Mouse (Mus musculus) cerebellum, adult 2 months (tissue): ENCODE measurements around the gene Cd28. TPM values are rescaled to one million over a fixed set of nuclear protein-coding genes. Genes with fewer than 3 reads are reported as not detected.

Experiments
- DNase-seq, 2 experiments: peaks; one replicate each; pipeline ENCODE4 v3.0.0; 2021
- H3K27ac ChIP-seq: fragments of 200-500 bp; 2 replicates; pipeline ENCODE4 v1.5.1; 2012; ENCODE audit warnings: low read length, control low read depth, inconsistent platforms; ENCODE audit not compliant: insufficient read depth
- H3K27me3 ChIP-seq: fragments of 200-500 bp; 2 replicates; pipeline ENCODE4 v1.6.1; 2012; ENCODE audit warnings: inconsistent platforms, mild to moderate bottlenecking, low read length, moderate library complexity; ENCODE audit not compliant: control insufficient read depth, insufficient read depth
- H3K4me1 ChIP-seq: fragments of 200-500 bp; 2 replicates; pipeline ENCODE4 v1.6.1; 2011; ENCODE audit warnings: low read length; ENCODE audit not compliant: control insufficient read depth, insufficient read depth
- H3K4me3 ChIP-seq: fragments of 200-500 bp; replicated peaks from 2 replicates; pipeline ENCODE3; 2011; ENCODE audit warnings: mild to moderate bottlenecking, low read depth, low read length, control low read depth; ENCODE audit not compliant: insufficient read depth
- CTCF ChIP-seq: fragments of 200-500 bp; IDR thresholded peaks from 2 replicates; pipeline ENCODE4 v1.5.1; 2011; ENCODE audit warnings: low read depth, mild to moderate bottlenecking, control low read depth, low read length, moderate library complexity, borderline replicate concordance; ENCODE audit not compliant: insufficient read depth
- POLR2A ChIP-seq: fragments of 200-500 bp; IDR thresholded peaks from 2 replicates; pipeline ENCODE4 v1.6.1; 2011; ENCODE audit warnings: low read length, control low read depth, borderline replicate concordance; ENCODE audit not compliant: insufficient read depth
- WGBS: fragments of 180-500 bp; shearing (Covaris S2); methylation state at CpG from one replicate; pipeline ENCODE4 v1.1.7; 2018; 5-methylcytosine and 5-hydroxymethylcytosine counted together
- polyA plus RNA-seq: library from polyadenylated mRNA; depleted of rRNA; stranded (reverse); fragments of >200 nt; gene quantifications from 2 replicates; pipeline ENCODE4 v1.2.3, GENCODE M21; 2012

The Cd28 gene
- polyA plus RNA-seq, 1 experiment = 0.25 TPM

- Histone ChIP-seq H3K27ac (no peak overlapping the region), H3K27me3 (no peaks in the 10 kb centered on the region), H3K4me1 (no peaks in the 10 kb centered on the region), H3K4me3 (no peak overlapping the region)
- TF ChIP-seq CTCF (no peak), POLR2A (no peak)
- no peak for DNase-seq
- WGBS = 84% methylated on average over 1 of the region's 1 CpGs
These were observed 36.4 kb downstream of the Cd28 start for GRCm38 (mm10) chr1:60752986-60753385.

- DNase-seq = no peak
- TF ChIP-seq POLR2A (no peak), CTCF (no peak)
- H3K27me3 ChIP-seq = no peaks in the 10 kb centered on the region
- H3K27ac ChIP-seq = no peak overlapping the region
- H3K4me3 ChIP-seq = no peak overlapping the region
- H3K4me1 ChIP-seq = no peaks in the 10 kb centered on the region
- 92% methylated on average over 12 of the region's 12 CpGs for WGBS
These were observed 37.4 kb downstream of the Cd28 start for GRCm38 (mm10) chr1:60753981-60754380.

DNA sequence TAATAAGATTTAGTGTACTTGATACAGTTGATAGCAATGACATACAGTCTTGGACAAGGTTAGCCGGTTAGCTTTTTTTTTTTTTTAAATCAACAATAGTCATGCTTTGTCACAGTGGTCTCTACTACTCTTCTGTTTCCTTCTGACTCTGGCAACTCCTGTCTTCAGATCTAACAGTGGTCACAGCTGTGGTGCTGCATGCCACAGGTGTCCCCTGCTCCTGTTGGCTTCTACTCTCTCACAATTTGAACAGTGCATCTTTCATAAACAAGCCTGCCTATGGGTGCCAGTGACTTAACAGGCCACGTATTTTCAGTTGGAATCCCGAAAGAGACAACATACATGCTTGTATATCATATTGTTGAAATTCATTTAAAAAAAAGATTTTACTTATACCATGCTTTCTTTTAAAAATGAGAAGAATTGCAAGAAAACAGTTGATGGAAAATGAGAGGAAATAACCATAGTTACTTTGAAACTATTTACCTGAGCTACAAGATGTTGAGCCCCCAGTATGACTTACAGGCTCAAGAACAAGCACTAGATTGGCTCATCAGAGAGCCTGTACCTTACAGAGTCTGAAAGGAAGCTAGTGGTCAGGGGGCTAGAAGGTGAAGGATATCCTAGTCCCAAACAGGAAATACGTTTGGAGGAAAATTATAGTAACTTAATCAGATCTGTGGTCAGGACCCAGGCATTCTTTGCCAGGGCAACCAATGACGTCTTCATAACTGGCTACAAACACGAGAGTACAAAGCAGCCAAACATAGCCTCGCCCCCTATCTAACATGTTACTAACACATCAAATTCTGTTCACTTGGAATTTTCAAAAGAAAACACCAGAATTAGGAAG lies 39.0 kb downstream of the Cd28 start:
- no peak overlapping the region for H3K27ac ChIP-seq
- 71% methylated on average over 7 of the region's 7 CpGs for WGBS
- TF ChIP-seq POLR2A (no peak), CTCF (no peak)
- H3K4me1 ChIP-seq = no peaks in the 10 kb centered on the region
- DNase-seq = no peak
- no peak overlapping the region for H3K4me3 ChIP-seq
- no peaks in the 10 kb centered on the region for H3K27me3 ChIP-seq

- 98% methylated on average over 2 of the region's 2 CpGs for WGBS
- TF ChIP-seq CTCF = no peak
- no peak for TF ChIP-seq POLR2A
- Histone ChIP-seq H3K4me3 (no peak overlapping the region), H3K4me1 (no peaks in the 10 kb centered on the region), H3K27me3 (no peaks in the 10 kb centered on the region), H3K27ac (no peak overlapping the region)
- DNase-seq = no peak
These were observed 41.0 kb downstream of the Cd28 start for GRCm38 (mm10) chr1:60757631-60758030.

GRCm38 (mm10) chr1:60758226-60758625 lies 41.6 kb downstream of the Cd28 start:
- no peaks in the 10 kb centered on the region for H3K27me3 ChIP-seq
- no peak for DNase-seq
- H3K4me1 ChIP-seq = no peaks in the 10 kb centered on the region
- 97% methylated on average over 1 of the region's 1 CpGs for WGBS
- TF ChIP-seq CTCF = no peak
- TF ChIP-seq POLR2A = no peak
- H3K4me3 ChIP-seq = no peak overlapping the region
- H3K27ac ChIP-seq = no peak overlapping the region

GRCm38 (mm10) chr1:60759563-60760335 lies 43.1 kb downstream of the Cd28 start:
- no peak for DNase-seq
- Histone ChIP-seq H3K27ac (no peak overlapping the region), H3K4me3 (no peak overlapping the region), H3K4me1 (no peaks in the 10 kb centered on the region), H3K27me3 (no peaks in the 10 kb centered on the region)
- no peak for TF ChIP-seq POLR2A
- TF ChIP-seq CTCF = no peak
- WGBS = 71% methylated on average over 7 of the region's 7 CpGs

GRCm38 (mm10) chr1:60760475-60760874 lies 43.9 kb downstream of the Cd28 start:
- no peak for TF ChIP-seq POLR2A
- no peak for TF ChIP-seq CTCF
- Histone ChIP-seq H3K27ac (no peak overlapping the region), H3K4me1 (no peaks in the 10 kb centered on the region), H3K27me3 (no peaks in the 10 kb centered on the region), H3K4me3 (no peak overlapping the region)
- DNase-seq = no peak
- WGBS = 88% methylated on average over 3 of the region's 3 CpGs
